Mouse (Mus musculus): ENCODE data around the gene Gm36864.
"Not testable (repeated sequence)": the region's sequence is repeated elsewhere in the genome, so short reads cannot be mapped to it uniquely, and the experiment has no call there.

Gm36864 gene

DNA sequence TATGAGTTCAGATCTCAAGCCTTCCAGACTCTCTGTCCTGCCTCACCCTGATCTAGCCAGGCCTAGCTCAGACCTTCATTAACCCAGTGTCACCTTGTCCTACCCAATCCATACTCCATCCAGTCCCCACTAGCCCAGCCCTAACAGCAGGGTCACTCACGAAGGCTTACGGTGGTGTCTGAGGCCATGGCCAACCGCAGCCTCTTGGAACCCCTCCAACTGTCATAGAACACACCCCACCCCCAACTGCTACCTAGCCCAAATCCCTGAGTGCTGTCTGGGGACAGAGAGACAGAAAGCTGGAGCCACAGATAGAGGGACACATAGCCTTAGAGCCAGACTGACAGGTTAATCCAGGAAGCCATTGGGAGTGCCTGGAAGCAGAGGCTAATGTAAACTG is at the start of gene Gm36864:
TSS of gene Gm36864 (plus strand) at position 269 of the 400 bp plus-strand sequence.
- no peak for DNase-seq (ENCODE audit: low spot score)

GRCm38 (mm10) chr7:44186516-44186915 is 49.5 kb upstream of the Gm36864 start:
- not testable (repeated sequence) for DNase-seq (ENCODE audit: low spot score)

DNA sequence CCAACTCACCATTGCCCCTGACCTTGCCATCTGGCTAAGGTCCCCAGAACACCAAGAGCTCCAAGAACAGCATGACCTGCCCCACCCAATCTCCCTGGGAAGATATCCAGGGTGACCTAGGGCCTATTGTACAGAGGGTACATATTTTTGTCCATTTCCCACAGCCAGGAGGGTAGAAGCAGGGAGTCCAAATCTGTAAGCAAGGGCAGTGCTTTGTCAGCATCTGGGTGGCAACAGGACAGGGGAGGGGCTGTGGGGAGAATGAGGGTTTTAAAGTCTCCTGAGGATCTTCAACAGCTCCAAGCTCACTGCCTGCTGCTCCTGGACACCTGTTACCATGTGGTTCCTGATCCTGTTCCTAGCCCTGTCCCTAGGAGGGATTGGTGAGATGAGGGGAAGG is 48.0 kb upstream of the Gm36864 start, which contains the start of gene Klk1b24:
TSS of gene Klk1b24 (plus strand) at position 301 of the 400 bp plus-strand sequence.
- DNase-seq (ENCODE audit: low spot score) = not testable (repeated sequence)

DNA sequence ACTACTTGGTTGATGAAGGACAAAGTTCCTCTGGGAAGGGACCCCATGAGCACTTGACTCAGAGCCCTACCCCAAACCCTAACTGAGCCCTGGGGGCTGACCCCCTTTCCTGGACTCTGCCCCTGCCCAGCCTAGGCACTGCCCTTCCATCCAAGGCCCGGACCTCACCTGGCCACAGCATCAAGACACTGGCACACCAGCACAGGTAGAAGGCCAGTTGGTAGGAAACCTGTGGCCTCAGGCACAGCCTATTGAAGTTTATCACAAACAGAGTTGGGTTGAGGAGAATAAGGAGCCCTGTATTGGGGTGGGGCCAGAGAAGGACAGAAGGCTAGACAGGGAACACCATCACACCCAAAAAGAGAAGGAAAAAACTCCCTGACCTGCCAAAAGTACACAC is 42.5 kb upstream of the Gm36864 start:
- not testable (repeated sequence) for DNase-seq (ENCODE audit: low spot score)

- no peak for DNase-seq (ENCODE audit: low spot score)
Observed at GRCm38 (mm10) chr7:44197891-44198290, 38.1 kb upstream of the Gm36864 start, which contains the start of gene Klk1b3. Gene Klk1b3 (plus strand): TSS chr7:44198191.

- not testable (repeated sequence) for DNase-seq (ENCODE audit: low spot score)
Observed at GRCm38 (mm10) chr7:44207135-44207534, 28.8 kb upstream of the Gm36864 start, which contains the start of gene Klk1b4. Gene Klk1b4 (plus strand): TSS chr7:44207435.

DNA sequence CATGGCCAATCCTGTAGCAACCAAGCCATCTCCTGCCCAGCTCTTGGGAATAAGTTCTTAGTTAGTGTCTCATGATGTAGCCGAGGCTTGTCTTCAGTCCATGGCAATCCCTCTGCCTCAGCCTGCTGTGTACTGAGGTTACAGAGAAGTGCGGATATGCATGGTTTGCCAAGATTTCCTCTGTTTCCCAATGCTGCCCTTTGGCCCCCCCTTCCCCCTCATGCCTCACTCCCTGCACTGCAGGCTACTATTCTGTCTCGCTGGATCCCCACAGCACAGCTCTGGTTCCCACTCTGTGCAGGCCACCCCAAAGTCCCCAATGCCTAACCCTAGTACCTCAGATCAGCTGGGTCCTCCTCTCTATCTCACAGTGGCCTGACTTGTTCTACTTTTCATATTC is 27.7 kb upstream of the Gm36864 start:
- DNase-seq (ENCODE audit: low spot score) = no peak

DNA sequence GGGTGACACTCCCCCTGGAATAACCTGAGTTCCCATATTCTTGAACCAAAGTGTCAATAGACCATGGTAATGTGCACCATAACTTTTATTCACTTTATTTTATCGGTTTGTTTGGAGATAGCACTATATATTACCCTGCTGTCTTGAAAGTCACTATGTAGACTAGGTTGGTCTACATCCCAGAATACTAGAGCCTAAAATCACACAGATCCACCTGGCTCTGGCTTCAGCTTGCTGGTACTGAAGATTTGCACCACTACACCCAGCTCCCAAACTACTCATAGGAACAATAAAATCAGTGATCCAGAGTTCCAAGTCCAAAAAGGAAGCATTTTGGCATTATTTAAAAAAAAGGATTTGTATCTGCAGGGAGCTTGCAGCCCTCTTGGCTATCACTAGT is 20.3 kb upstream of the Gm36864 start, which contains the start of gene Klk1b5:
TSS of gene Klk1b5 (plus strand) at position 301 of the 400 bp plus-strand sequence.
- DNase-seq (ENCODE audit: low spot score) = no peak

GRCm38 (mm10) chr7:44221601-44222000 is 14.4 kb upstream of the Gm36864 start:
- DNase-seq (ENCODE audit: low spot score) = not testable (repeated sequence)

GRCm38 (mm10) chr7:44222335-44222734 is 13.6 kb upstream of the Gm36864 start:
- DNase-seq (ENCODE audit: low spot score) = not testable (repeated sequence)

GRCm38 (mm10) chr7:44225076-44225475 is 10.9 kb upstream of the Gm36864 start, which contains the start of gene Klk1:
Gene Klk1 (plus strand): TSS chr7:44225360.
- no peak for DNase-seq (ENCODE audit: low spot score)

DNA sequence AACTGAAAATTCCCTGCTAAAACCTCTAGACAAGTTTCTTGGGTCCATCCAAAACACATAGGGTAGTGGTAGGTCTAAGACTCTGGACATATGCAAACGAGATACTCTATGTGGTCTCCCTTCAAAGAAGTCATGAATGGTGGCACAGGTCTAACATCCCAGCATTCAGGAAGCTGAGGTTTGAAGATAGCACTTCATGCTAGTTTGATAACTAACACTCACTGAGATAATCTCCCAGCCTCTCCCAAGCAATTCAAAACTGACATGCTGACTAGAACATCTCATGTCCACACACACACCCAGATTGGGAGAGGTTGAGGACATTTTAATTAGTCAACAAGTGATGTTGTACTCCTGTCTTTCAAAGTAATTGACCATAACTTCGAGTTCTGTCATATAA is 3.9 kb downstream of the Gm36864 start:
- no peak for DNase-seq (ENCODE audit: low spot score)

GRCm38 (mm10) chr7:44240712-44241111 is 4.7 kb downstream of the Gm36864 start:
- DNase-seq (ENCODE audit: low spot score) = no peak

- DNase-seq (ENCODE audit: low spot score) = no peak
Observed at GRCm38 (mm10) chr7:44241163-44241562, 5.2 kb downstream of the Gm36864 start.

- no peak for DNase-seq (ENCODE audit: low spot score)
Observed at GRCm38 (mm10) chr7:44244080-44244479, 8.1 kb downstream of the Gm36864 start.

GRCm38 (mm10) chr7:44246055-44246983 is 10.3 kb downstream of the Gm36864 start, which contains the start of the genes 1700028J19Rik and 2410002F23Rik:
Gene 1700028J19Rik (minus strand): TSS chr7:44246695.
Gene 2410002F23Rik (plus strand): TSS chr7:44246722.
- peak; percentile 94 for DNase-seq (ENCODE audit: low spot score)

DNA sequence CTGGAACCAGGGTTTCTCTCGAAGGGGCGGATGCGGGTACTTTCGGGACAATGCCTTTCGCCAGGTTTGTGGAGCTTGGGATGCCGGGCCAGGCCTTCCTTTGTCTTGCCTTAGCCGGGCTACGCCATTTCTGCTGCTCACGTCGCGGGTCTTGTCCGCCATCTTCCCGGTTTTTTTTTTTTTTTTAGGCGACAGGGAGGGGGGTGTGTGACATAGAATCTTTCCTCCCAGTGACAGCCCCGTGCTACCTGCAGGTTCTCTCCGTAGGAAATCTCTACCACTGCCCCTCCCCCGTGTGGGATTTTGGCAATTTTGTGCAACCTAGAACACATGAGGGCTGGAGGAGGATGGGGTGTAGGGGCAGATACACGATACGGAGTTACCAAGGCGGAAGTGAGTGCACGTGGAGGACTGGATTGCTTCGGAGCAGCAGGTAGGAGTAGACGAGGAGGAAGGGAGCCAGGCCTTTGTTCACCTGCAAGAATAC is 11.1 kb downstream of the Gm36864 start:
- DNase-seq (ENCODE audit: low spot score) = peak; percentile 43

GRCm38 (mm10) chr7:44247971-44248370 is 12.0 kb downstream of the Gm36864 start:
- DNase-seq (ENCODE audit: low spot score) = no peak

DNA sequence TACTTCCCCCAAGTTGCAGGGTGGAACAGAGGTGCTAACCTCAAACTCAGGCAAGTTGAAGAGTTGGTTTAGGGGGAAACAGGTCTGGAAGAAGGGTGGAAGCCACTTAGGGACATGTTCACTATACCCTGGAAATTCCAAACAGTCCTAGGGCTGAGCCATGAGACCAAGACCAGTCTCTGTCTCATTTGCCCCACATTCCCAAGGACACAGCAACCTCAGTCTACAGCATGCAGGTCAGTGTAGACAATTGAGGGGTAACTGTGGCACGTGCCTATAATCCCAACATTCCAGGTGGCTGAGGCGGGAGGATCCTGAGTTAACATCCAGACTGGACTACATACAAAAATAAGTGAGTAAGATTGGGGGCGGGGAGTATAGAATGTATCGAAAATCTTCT is 13.3 kb downstream of the Gm36864 start:
- no peak for DNase-seq (ENCODE audit: low spot score)

DNA sequence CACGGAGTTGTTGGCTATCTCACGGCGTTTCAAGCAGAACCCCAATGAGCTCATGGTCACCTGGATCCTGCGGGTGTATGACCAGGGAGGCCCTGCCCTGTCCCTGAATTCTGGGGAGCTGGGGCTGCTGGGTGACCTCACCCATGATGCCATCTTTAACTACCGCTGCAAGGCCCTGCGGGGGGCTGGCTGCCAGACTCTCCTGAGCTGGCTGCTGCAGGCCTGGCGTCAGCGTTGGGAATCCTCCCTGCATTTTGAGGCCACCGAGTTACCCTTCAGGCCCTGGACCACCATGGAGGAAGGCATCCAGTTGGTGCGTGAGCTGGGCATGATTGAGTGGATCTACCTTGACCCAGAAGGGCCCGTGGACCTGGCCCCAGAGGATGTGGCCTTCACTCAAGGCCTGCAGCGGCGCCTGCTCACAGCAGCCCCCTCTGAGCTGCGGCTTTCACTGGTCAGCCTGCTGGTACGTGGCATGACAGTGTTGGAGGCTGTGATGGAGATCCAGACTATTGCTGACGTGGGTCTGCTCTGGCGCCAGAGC is 14.8 kb downstream of the Gm36864 start:
- not testable (repeated sequence) for DNase-seq (ENCODE audit: low spot score)

DNA sequence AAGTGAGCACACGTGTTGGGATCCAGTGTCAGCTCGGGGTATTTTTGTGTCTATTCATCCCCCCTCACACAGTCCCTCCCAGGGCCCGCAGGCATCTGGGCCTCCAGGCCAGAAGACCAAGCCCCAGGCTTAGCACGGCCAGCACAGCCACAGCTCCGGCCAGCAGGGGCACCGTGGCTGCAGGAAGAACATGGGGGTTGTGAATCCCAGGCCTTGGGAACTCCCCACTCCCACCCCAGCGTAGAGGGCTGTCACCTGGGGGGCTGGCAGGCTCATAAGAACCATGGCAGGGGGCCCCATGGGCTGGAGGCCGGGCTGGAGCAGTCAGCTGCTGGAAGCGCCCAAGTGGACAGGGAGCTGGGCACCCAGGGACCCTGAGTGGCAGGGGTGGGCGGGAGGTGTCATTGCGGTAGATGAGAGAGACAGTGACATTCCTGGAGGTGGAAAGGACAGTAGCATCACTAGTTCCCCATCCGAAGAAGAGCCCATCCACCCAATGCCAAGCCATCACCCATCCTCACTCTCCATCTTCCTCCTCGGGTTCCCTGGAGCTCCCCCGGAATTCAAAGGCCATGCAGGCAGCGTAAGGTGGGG is 17.1 kb downstream of the Gm36864 start:
- DNase-seq (ENCODE audit: low spot score) = no peak

DNA sequence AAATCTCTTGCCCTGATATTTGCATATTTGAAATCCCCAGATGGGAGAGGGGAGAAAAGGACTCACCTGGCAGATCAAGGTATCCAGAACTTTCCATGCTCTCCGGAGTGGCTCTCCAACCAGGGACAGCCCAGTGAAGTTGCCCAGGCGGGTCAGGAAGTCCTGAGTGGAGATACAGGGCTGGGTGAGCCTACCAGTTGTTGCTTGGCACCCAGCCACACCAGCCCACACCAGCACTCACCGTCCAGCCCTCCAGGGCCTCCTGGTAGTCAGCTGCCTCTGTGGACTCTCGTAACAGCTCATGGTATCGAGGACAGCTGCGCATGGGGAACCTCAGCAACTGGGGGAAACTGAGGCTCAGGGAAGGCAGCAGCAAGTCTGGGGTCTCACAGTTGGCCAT is 19.0 kb downstream of the Gm36864 start:
- DNase-seq (ENCODE audit: low spot score) = no peak

Data from urinary bladder, postnatal 25 days (tissue).